Mouse (Mus musculus): Measurements from ENCODE around the gene Nynrin. TPM values are rescaled to one million over a fixed set of nuclear protein-coding genes. Genes with fewer than 3 reads are reported as not detected.

The Nynrin gene
- total and polyA plus RNA-seq, 3 experiments, result 3.5 to 6.8 (median 6.2) TPM

GRCm38 (mm10) chr14:55872039-55872438 lies 18.2 kb downstream of the Nynrin start:
- H3K27ac ChIP-seq, result no peak overlapping the region
- intact Hi-C loops (cut with DNase I), result no loop called here
- no peak for DNase-seq
- no peaks in the 10 kb centered on the region for H3K36me3 ChIP-seq (ENCODE audit: control insufficient read depth, insufficient read depth, low read length)
- H3K4me3 ChIP-seq, result no peak overlapping the region
- 89% methylated on average over 12 of the region's 12 CpGs for WGBS
- no peaks in the 10 kb centered on the region for H3K27me3 ChIP-seq (ENCODE audit: control insufficient read depth, insufficient read depth, low read length)
- no peak for TF ChIP-seq POLR2A (IDR thresholded peaks at IDR 0.05; ENCODE audit: insufficient read depth, low read depth, low read length)
- TF ChIP-seq CTCF (IDR thresholded peaks at IDR 0.05), result no peak
- no peak overlapping the region for H3K9ac ChIP-seq (ENCODE audit: low read depth, low read length)
- H3K4me1 ChIP-seq (ENCODE audit: control insufficient read depth, insufficient read depth, low read length), result peaks cover 5% of the 10 kb centered on the region; the same call in 1 of the 2 replicates
- H3K79me2 ChIP-seq (replicated peaks; ENCODE audit: control insufficient read depth, insufficient read depth, low read length), result no peaks in the 10 kb centered on the region

- Histone ChIP-seq H3K27me3 (ENCODE audit: control insufficient read depth, insufficient read depth, low read length) (no peaks in the 10 kb centered on the region), H3K4me1 (ENCODE audit: control insufficient read depth, insufficient read depth, low read length) (peaks cover 5% of the 10 kb centered on the region; the same call in 1 of the 2 replicates), H3K4me3 (no peak overlapping the region), H3K27ac (no peak overlapping the region), H3K79me2 (replicated peaks; ENCODE audit: control insufficient read depth, insufficient read depth, low read length) (no peaks in the 10 kb centered on the region), H3K9ac (ENCODE audit: low read depth, low read length) (no peak overlapping the region), H3K36me3 (ENCODE audit: control insufficient read depth, insufficient read depth, low read length) (no peaks in the 10 kb centered on the region)
- no peak for DNase-seq
- WGBS, result 88% methylated on average over 17 of the region's 17 CpGs
- TF ChIP-seq POLR2A (IDR thresholded peaks at IDR 0.05; ENCODE audit: insufficient read depth, low read depth, low read length), result no peak
- TF ChIP-seq CTCF (IDR thresholded peaks at IDR 0.05), result no peak
- no peak for TF ChIP-seq EP300 (IDR thresholded peaks at IDR 0.05; ENCODE audit: insufficient read depth, low read depth, low read length)
- intact Hi-C loops (cut with DNase I), result no loop called here
Observed at GRCm38 (mm10) chr14:55872551-55872950, 18.7 kb downstream of the Nynrin start.

- Histone ChIP-seq H3K4me1 (ENCODE audit: control insufficient read depth, insufficient read depth, low read length) (peaks cover 5% of the 10 kb centered on the region; the same call in 1 of the 2 replicates), H3K36me3 (ENCODE audit: control insufficient read depth, insufficient read depth, low read length) (no peaks in the 10 kb centered on the region), H3K9ac (ENCODE audit: low read depth, low read length) (no peak overlapping the region), H3K27ac (no peak overlapping the region), H3K79me2 (replicated peaks; ENCODE audit: control insufficient read depth, insufficient read depth, low read length) (no peaks in the 10 kb centered on the region), H3K4me3 (no peak overlapping the region), H3K27me3 (ENCODE audit: control insufficient read depth, insufficient read depth, low read length) (peaks cover 2% of the 10 kb centered on the region; the same call in 1 of the 2 replicates)
- no peak for TF ChIP-seq CTCF (IDR thresholded peaks at IDR 0.05)
- TF ChIP-seq EP300 (IDR thresholded peaks at IDR 0.05; ENCODE audit: insufficient read depth, low read depth, low read length), result no peak
- no peak for TF ChIP-seq POLR2A (IDR thresholded peaks at IDR 0.05; ENCODE audit: insufficient read depth, low read depth, low read length)
- 80% methylated on average over 8 of the region's 8 CpGs for WGBS
- intact Hi-C loops (cut with DNase I), result no loop called here
- no peak for DNase-seq
Observed at GRCm38 (mm10) chr14:55873242-55873713, 19.5 kb downstream of the Nynrin start.

GRCm38 (mm10) chr14:55873714-55874683 lies 20.2 kb downstream of the Nynrin start:
- H3K9ac ChIP-seq (ENCODE audit: low read depth, low read length), result no peak overlapping the region
- 13% methylated on average over 30 of the region's 30 CpGs for WGBS

GRCm38 (mm10) chr14:55877469-55878315 lies 23.9 kb downstream of the Nynrin start:
- no peaks in the 10 kb centered on the region for H3K36me3 ChIP-seq (ENCODE audit: control insufficient read depth, insufficient read depth, low read length)
- 18% methylated on average over 14 of the region's 14 CpGs for WGBS
- H3K79me2 ChIP-seq (replicated peaks; ENCODE audit: control insufficient read depth, insufficient read depth, low read length), result no peaks in the 10 kb centered on the region
- no peak overlapping the region for H3K9ac ChIP-seq (ENCODE audit: low read depth, low read length)
- H3K4me1 ChIP-seq (ENCODE audit: control insufficient read depth, insufficient read depth, low read length), result peaks cover 5% of the 10 kb centered on the region; the same call in 1 of the 2 replicates
- intact Hi-C loops (cut with DNase I), result no loop called here
- H3K27me3 ChIP-seq (ENCODE audit: control insufficient read depth, insufficient read depth, low read length), result peaks cover 2% of the 10 kb centered on the region; the same call in 1 of the 2 replicates
- no peak for DNase-seq
- H3K4me3 ChIP-seq, result no peak overlapping the region
- TF ChIP-seq EP300 (IDR thresholded peaks at IDR 0.05; ENCODE audit: insufficient read depth, low read depth, low read length) (no peak), POLR2A (IDR thresholded peaks at IDR 0.05; ENCODE audit: insufficient read depth, low read depth, low read length) (no peak), CTCF (IDR thresholded peaks at IDR 0.05) (no peak)
- H3K27ac ChIP-seq, result no peak overlapping the region

More at GRCm38 (mm10) chr14:55873714-55874683, 20.2 kb downstream of the Nynrin start:
- Histone ChIP-seq H3K4me3 (peak overlapping the region; percentile 2; the same call in 1 of the 2 replicates), H3K36me3 (ENCODE audit: control insufficient read depth, insufficient read depth, low read length) (no peaks in the 10 kb centered on the region), H3K4me1 (ENCODE audit: control insufficient read depth, insufficient read depth, low read length) (peaks cover 5% of the 10 kb centered on the region; the same call in 1 of the 2 replicates), H3K79me2 (replicated peaks; ENCODE audit: control insufficient read depth, insufficient read depth, low read length) (no peaks in the 10 kb centered on the region), H3K27me3 (ENCODE audit: control insufficient read depth, insufficient read depth, low read length) (peaks cover 2% of the 10 kb centered on the region; the same call in 1 of the 2 replicates), H3K27ac (no peak overlapping the region)
- TF ChIP-seq EP300 (IDR thresholded peaks at IDR 0.05; ENCODE audit: insufficient read depth, low read depth, low read length), result peak; percentile 68; the same call in 1 of the 2 replicates
- peak; percentile 97 for TF ChIP-seq CTCF (IDR thresholded peaks at IDR 0.05)
- TF ChIP-seq POLR2A (IDR thresholded peaks at IDR 0.05; ENCODE audit: insufficient read depth, low read depth, low read length), result 0 out of 2 replicates have a peak, but pooled peaks have one; percentile 6
- intact Hi-C loops (cut with DNase I), result loop anchor here (1.0 kb wide), 1 partner anchor 44 kb away; no protein-coding TSS in a partner anchor
- peak; percentile 75 to 82 for DNase-seq

All from heart, adult 2 months (tissue).